Mouse (Mus musculus) embryo, embryonic 11.5 days (tissue): ENCODE measurements around the gene Ino80e.
"Not testable (repeated sequence)": the region's sequence is repeated elsewhere in the genome, so short reads cannot be mapped to it uniquely, and the experiment has no call there.

ENCODE experiments used
- DNase-seq: peaks from one replicate; pipeline ENCODE4 v3.0.0-alpha.2; 2012; ENCODE audit warnings: low read depth, low spot score

Gene Ino80e

DNA sequence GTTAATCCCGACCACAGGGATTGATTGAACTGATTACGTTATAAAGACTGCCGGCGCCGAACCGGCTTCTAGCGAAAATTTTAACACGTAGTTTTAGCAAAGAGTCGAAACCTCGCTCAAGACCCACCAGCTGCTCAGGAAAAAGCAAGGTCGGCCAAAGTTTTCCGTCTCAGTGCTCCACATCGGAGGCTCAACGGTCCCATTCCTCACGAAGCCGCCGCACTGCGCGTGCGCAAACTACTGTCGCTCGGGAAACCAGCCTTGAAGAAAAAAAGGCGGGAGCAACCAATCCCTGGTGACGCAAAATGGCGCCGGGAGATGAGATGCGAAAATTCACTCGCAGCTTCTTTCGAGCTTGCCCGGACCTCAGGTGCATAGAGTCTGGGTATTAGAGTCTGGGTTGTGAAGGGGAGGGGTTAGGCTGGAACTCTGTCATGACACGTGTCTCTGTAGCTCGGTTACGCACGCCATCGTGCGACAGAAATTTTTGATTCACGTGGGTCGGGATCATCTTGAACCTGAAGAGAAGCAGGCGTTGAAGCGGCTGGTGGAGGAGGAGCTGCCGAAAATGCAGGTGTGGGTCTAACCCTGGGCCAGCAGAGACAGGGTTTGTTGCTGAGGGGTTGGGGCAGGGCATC is at the start of gene Ino80e:
Gene Ino80e, minus strand, starts transcription at position 231 of the 638 bp plus-strand sequence.
- peak; percentile 94 for DNase-seq

- DNase-seq = no peak
Observed at GRCm38 (mm10) chr7:126905590-126905989, 43.4 kb upstream of the Ino80e start.

- not testable (repeated sequence) for DNase-seq
Observed at GRCm38 (mm10) chr7:126899781-126900180, 37.6 kb upstream of the Ino80e start.

DNA sequence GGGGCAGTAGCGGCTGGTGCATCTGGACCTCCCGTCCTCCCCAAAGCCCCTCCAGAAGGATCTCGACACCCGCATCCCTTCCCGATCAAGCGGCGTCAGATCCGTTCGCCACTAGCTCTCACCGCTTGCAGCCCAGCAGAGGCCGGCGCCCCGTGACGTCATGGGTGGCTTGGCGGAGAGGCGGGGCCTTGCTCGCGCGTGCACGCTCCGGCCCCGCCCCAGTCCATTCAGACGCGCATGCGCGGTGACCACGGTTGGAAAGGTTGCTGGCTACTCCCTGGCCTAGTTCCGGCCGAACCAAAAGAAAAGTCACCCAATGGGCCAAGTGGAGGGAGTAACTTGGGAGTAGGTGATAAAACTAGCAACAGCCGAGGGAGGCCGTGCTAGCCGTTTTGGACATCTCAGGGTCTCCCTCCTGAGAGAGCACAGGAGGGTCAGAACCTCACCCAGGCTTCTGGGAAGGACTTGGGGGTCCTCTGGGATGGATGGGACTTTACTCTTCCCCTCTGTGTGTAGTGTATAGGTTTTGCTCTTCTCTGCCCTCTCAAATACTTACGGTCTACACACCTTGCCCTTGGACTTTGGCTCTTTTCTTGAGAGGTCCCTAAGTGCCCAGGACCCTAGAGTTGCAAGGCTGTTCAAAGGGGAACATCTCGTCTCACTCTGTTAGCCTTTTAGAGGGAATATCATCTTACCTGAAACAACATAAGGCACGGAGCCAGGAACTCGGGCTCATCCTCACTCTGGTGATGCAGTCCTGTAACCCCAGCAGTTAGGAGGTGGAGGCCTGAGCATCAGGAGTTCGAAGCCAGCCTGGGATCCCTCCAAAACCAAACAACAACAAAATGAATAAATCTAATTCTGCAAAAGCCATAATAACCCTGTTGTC is 36.2 kb upstream of the Ino80e start:
- peak; percentile 90 for DNase-seq

DNA sequence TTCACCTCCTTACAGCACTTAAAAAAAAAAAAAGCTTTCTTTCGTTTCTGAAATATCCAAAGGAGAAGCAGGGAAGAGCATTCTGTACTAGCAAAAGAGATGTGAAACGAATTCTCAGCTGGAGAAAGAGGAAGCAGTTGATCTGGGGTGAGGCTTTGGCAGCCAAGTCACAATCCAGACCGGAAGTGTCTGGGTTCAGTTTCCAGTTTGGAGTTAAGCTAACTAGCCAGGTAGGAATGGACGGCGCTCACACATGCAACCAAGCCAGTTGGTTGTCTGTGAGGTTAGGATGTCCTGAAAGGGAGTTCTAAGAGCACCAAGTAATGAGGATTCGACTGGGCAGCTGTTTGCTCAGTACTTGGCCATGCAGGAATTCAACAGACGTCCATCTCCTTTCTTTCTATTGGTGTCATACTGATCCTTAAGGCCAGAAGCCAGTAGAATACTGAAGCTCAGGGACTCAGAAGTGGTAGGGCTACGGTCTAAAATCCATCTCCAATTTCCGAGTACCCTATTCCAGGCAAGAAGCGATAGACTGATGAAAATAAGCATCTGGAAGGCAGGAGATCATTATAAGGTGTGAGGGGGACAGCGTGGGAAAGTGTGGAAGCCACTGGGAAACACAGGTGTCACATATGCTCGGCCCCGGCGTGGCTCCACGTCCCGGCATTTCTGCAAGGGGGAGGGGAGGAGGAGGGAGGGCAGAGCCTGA is 35.4 kb upstream of the Ino80e start:
- DNase-seq = no peak

DNA sequence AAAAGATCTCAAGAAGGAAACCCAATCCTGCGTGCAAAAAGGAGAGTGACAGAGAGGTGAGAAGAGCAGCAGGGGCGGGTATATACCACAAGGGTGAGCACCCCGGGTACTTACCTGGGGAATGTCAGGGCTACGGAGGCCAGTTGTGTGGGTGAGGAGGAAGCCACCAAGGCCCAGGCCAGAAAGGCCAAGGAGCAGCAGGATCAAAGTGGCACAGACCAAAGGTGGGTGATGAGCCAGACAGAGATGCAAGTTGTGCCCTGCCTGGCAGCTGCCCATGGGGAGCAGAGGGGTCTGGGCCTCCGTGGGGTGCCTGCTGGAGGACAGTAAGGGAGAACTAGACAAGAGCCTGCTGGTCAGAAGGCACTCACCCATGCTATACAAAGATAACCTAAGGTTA is 34.7 kb upstream of the Ino80e start:
- DNase-seq = no peak

- no peak for DNase-seq
Observed at GRCm38 (mm10) chr7:126888852-126889251, 26.7 kb upstream of the Ino80e start.

DNA sequence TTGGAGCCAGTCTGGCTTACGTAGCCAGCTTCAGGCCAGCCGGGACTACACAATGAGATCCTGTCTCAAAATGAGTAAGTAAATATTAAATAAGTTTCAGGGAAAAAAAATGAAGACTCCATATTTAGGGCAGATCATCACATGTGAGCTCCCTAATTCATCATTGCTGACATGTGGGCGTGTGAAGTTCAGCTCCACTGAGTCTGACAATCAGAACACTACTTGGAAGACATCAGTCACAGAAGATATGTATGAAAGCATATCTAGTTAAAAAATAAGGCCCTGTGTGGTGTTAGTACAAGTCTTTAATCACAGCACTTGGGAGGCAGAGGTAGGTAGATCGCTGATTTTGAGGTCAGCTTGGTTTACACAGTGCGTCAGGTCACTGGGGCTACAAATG is 25.1 kb upstream of the Ino80e start:
- no peak for DNase-seq

DNA sequence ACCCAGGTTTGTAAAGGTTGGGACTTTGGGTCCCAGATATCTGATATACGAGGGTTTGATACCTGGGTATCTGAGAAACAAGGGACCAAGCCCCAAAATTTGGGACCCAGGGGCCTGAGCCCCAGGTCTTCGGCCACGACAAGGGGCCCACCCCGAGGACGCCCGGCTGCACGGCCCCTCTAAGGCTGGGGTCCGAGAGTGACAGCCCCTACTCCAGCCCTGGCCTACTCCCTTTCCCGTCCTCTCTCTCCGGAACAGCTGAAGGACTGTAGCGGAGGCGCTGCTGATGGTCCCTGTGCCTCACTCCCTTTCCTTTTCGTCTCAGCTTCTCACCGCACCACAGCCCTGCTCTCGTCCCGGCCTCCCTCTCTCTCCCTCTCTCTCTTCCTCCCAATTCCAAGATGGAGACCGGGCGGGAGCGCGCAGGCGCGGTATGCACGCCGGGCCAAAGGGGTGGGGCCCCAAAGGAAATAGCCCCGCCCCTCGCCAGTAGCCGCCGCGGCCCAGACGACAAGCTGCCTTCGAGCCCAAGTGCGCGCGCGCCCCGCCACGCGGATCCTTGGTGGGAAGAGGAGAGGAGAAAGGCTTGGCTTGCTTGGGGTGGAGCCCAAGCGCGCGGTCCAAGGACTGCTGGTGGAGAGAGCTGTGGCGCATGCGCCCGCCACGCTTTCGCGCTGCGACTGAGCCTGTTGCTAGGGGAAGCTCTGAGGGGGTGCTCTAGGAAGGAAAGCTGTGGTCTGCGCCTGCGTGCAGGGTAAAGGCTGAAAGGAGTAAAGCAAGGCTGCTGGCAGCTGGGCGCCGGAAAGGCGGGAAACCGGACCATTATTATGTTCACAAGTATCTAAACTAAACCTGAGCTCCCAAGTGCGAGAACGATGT is 22.3 kb upstream of the Ino80e start, which contains the start of gene Taok2:
Gene Taok2, minus strand, starts transcription at position 418 of the 879 bp plus-strand sequence.
- peak; percentile 97 for DNase-seq

DNA sequence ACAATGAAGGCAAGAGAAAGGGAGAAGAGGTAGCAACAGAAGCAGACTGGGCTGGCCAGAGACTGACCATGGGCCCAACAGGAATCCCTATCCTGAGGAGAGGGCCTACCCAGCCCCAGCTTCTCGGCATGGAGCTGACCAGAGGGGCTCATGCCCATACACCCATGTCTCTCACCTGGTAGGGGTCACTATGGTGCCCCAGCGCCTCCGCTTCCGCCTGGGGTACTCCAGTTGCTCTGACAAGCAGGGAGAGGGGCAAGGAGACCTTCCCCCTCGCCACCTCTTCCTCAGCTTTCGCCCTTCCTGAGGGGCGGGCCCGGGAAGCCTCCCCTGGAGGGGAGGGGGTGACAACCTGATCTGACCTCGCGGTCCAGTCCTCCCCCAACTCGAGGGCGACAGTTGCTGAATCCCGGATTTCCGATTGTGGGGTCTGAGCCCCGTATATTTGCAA is 21.6 kb upstream of the Ino80e start:
- no peak for DNase-seq

DNA sequence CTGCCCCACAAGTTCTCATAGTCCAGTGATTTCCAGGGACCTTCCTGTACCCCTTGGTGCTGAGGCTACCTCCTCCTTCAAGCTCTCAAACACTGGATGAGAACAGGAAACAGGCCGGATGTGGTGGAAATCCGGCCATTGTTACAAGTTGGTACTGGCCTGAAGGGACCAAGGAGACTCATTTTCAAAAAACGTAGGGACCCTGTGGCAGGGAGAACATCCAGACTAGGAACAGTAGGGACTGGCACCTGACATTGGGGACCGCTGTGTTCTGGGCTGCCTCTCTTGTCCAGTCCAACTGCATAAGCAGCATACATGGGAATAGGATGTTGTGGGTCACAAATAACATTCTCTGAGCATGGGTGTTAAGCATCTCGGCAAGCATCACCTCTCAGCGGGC is 18.9 kb upstream of the Ino80e start:
- DNase-seq = no peak

- no peak for DNase-seq
Observed at GRCm38 (mm10) chr7:126877239-126877638, 15.1 kb upstream of the Ino80e start.

- no peak for DNase-seq
Observed at GRCm38 (mm10) chr7:126870520-126870891, 8.3 kb upstream of the Ino80e start.

GRCm38 (mm10) chr7:126869780-126870519 is 7.8 kb upstream of the Ino80e start:
- no peak for DNase-seq

GRCm38 (mm10) chr7:126868003-126868402 is 5.8 kb upstream of the Ino80e start:
- DNase-seq = no peak

DNA sequence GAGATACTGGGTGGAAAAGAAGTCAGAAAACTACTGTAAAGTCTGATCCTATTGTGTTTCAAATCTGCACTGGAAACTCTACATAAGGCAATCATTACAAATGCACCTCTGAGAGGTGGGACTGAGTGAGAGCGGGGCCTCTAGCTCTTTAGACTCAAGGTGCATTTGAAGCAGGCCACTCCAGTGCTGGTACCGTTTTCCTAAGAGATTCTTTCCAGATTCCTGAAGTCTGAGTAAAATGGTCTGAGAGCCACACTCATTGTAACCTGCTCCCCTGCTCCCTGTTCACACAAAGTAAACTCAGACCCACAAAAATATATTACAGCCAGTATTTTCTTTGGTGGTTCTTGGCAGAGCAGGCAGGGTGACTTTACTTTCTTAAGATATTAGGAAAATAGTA is 5.4 kb upstream of the Ino80e start:
- DNase-seq = no peak

DNA sequence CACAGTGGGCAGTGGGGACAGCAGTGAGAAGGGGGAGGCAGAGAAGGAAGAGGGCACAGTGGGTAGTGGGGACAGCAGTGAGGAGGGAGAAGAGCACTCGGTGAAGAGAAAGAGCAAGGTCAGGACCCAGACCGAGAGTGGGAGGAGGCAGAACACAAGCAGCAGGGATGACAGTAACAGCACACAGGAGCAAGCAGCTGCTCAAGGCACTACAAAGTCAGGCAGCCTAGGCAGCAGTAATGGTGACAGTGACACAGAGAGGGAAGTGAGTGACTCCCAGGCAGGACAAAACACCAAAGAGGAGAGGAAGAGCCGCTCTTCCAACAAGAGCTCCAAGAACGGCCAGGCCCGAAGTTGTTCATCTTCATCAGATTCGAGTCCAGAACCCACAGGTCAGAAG is 1.6 kb upstream of the Ino80e start:
- DNase-seq = no peak

DNA sequence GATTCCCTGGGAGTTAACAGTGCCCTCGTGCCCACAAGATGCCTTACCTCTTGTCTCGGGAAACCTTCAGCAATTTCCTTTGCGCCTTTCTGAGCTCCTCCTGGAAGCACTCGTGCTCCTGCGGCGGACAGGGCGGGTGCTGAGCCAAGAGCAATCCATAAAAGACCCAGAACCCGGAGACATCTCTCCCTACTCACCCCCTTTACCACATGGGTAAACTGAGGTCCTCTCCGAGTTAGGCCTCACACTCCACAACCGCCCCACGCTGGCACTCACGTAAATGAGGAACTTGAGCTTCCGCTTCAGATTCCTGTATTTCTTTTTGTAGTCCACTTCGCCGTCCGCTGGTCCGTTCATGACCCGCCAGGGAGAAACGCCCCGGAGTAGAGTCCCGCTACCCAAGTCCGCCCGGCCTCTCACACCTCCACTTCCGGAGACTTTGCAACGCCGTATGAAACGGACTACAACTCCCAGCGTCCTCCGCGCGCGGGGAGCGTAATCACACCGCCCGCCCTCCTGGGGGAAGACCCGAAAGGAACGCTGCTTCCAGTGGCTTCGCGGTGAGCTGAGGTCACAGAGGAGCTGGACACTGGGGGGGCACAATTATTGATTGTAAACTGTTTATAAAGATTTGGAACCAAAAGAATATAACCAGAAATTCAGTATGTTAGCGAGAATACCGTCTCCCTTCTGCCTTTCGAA is 597 bp downstream of the Ino80e start, which contains the start of gene Hirip3:
Gene Hirip3, plus strand, starts transcription at position 544 of the 702 bp plus-strand sequence.
- peak; percentile 92 for DNase-seq

DNA sequence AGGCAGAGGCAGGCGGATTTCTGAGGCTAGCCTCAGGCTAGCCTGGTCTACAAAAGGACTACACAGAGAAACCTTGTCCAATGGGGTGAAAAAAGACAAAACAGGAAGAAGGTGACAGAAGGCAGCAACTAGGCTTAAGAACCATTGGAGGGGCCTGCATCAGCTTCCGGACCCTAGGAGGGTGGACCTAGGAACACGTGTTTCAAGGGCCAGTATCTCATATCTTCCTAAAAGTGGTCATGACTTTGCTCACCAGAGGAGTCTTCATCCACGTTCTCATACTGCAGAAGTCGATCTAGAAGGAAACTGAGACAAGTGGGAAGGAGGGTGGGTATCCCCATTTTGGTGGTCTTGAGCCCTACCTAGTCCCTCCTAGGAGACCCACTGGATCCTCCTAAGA is 1.2 kb downstream of the Ino80e start:
- DNase-seq = no peak
